Mouse (Mus musculus) layer of hippocampus, adult 2 months (tissue): Measurements from ENCODE around the gene Ccs. TPM values are rescaled to one million over a fixed set of nuclear protein-coding genes. Genes with fewer than 3 reads are reported as not detected.
A peak's percentile ranks its signal among the peaks of the same experiment; 100 is the strongest.

Source experiments
- DNase-seq, 2 experiments: peaks; one replicate each; pipeline ENCODE4 v3.0.0; 2022; ENCODE audit warnings: low spot score in 2 of 2
- H3K27ac ChIP-seq: fragments of 200-600 bp; 2 replicates; pipeline ENCODE4 v1.8.1; 2022
- H3K4me3 ChIP-seq: fragments of 200-600 bp; 2 replicates; pipeline ENCODE4 v1.8.1; 2022; ENCODE audit warnings: mild to moderate bottlenecking
- CTCF ChIP-seq: fragments of 200-600 bp; conservative IDR thresholded peaks from 2 replicates; pipeline ENCODE4 v1.8.1; 2022; ENCODE audit warnings: antibody characterized with exemption, mild to moderate bottlenecking, moderate library complexity
- total RNA-seq, 2 experiments: library from RNA; stranded (reverse); gene quantifications; 2 replicates each; pipeline ENCODE4 v1.2.3; 2021

Gene Ccs
- total RNA-seq, 2 experiments from 2014 or later = 33.9 to 38.8 TPM

- peak within 1 kb of the TSS; percentile 92 for H3K27ac ChIP-seq
- DNase-seq = peak; percentile 97 to 98
- TF ChIP-seq CTCF = no peak
Observed at GRCm38 (mm10) chr19:4793831-4794422, 45.2 kb downstream of the Ccs start, which contains the start of gene Rbm4. Gene Rbm4, minus strand, starts transcription at chr19:4793901.

GRCm38 (mm10) chr19:4793281-4793830 lies 45.8 kb downstream of the Ccs start:
- no peak for DNase-seq
- peak overlapping the region; percentile 92 for H3K27ac ChIP-seq
- H3K4me3 ChIP-seq = peak overlapping the region; percentile 95
- no peak for TF ChIP-seq CTCF

More at GRCm38 (mm10) chr19:4793831-4794422, 45.2 kb downstream of the Ccs start, which contains the start of gene Rbm4:
- H3K4me3 ChIP-seq = peak within 1 kb of the TSS; percentile 95

GRCm38 (mm10) chr19:4786313-4786712 lies 52.8 kb downstream of the Ccs start:
- DNase-seq = no peak
- Histone ChIP-seq H3K4me3 (no peak overlapping the region), H3K27ac (no peak overlapping the region)
- no peak for TF ChIP-seq CTCF

GRCm38 (mm10) chr19:4785206-4785605 lies 53.9 kb downstream of the Ccs start:
- TF ChIP-seq CTCF = no peak
- Histone ChIP-seq H3K4me3 (no peak overlapping the region), H3K27ac (no peak overlapping the region)
- no peak for DNase-seq

- Histone ChIP-seq H3K4me3 (no peak overlapping the region), H3K27ac (no peak overlapping the region)
- no peak for TF ChIP-seq CTCF
- DNase-seq = no peak
Observed at GRCm38 (mm10) chr19:4782891-4783290, 56.2 kb downstream of the Ccs start.

Other genes with a start within 250 kb of the Ccs start
- gene Lrfn4, start 223.7 kb downstream of the Ccs start, total RNA-seq = 10 to 100 TPM; 32.8 to 34.6 TPM
- gene Rce1, start 213.7 kb downstream of the Ccs start, total RNA-seq = 10 to 100 TPM; 19.1 to 22.8 TPM
- gene Gm960, start 140.7 kb downstream of the Ccs start, total RNA-seq = 1 to 10 TPM; 1.2 to 2.5 TPM
- 100 to 1,000 TPM; 588 to 591 TPM for gene Sptbn2, start 128.2 kb downstream of the Ccs start, total RNA-seq
- 10 to 100 TPM; 16.8 to 17.9 TPM for gene Rbm4b, start 82.8 kb downstream of the Ccs start, total RNA-seq
- 10 to 100 TPM; 76.1 to 95.4 TPM for gene Rbm4, start 45.4 kb downstream of the Ccs start, total RNA-seq
- 10 to 100 TPM; 26.6 to 27.2 TPM for gene Gm21992, start 27.7 kb downstream of the Ccs start, total RNA-seq
- 10 to 100 TPM; 59.5 to 65.9 TPM for gene Rbm14, start 27.7 kb downstream of the Ccs start, total RNA-seq
- gene Ccdc87, start within 50 bp of the Ccs start, total RNA-seq = 1 to 10 TPM; 1.7 to 2.2 TPM
- gene Ctsf, start 15.8 kb upstream of the Ccs start, total RNA-seq = 100 to 1,000 TPM; 108 to 114 TPM
- 1 to 10 TPM in 1 of 2 experiments, under 1 TPM in 1; 0.82 to 1.5 TPM for gene Actn3, start 38.6 kb upstream of the Ccs start, total RNA-seq
- gene Zdhhc24, start 39.3 kb upstream of the Ccs start, total RNA-seq = 10 to 100 TPM; 26.3 to 27.3 TPM
- 10 to 100 TPM; 35.9 to 46.3 TPM for gene Bbs1, start 67.3 kb upstream of the Ccs start, total RNA-seq
- 10 to 100 TPM; 36.6 to 44.2 TPM for gene Dpp3, start 89.0 kb upstream of the Ccs start, total RNA-seq
- gene Peli3, start 103.8 kb upstream of the Ccs start, total RNA-seq = 10 to 100 TPM; 21.4 to 21.9 TPM
- gene Mrpl11, start 122.8 kb upstream of the Ccs start, total RNA-seq = 10 to 100 TPM; 58.8 to 62.8 TPM
- 10 to 100 TPM in 1 of 2 experiments, 1 to 10 TPM in 1; 6.4 to 11.2 TPM for gene Npas4, start 151.0 kb upstream of the Ccs start, total RNA-seq
- gene Slc29a2, start 184.5 kb upstream of the Ccs start, total RNA-seq = 10 to 100 TPM; 16.2 to 16.7 TPM
- gene B4gat1, start 199.5 kb upstream of the Ccs start, total RNA-seq = 100 to 1,000 TPM; 112 to 130 TPM
- gene AC124502.3, start 199.6 kb upstream of the Ccs start, total RNA-seq = 1 to 10 TPM; 4.1 to 7.6 TPM
- gene Brms1, start 202.0 kb upstream of the Ccs start, total RNA-seq = 10 to 100 TPM; 21.4 to 25.3 TPM
- 100 to 1,000 TPM; 117 to 119 TPM for gene Rin1, start 211.1 kb upstream of the Ccs start, total RNA-seq
- 1 to 10 TPM; 3.2 to 3.9 TPM for gene Cd248, start 228.7 kb upstream of the Ccs start, total RNA-seq
- 100 to 1,000 TPM; 112 to 114 TPM for gene Tmem151a, start 246.2 kb upstream of the Ccs start, total RNA-seq
- gene Yif1a, start 249.2 kb upstream of the Ccs start, total RNA-seq = 10 to 100 TPM; 23.3 to 23.5 TPM